Mouse (Mus musculus): ENCODE results near the gene Tyw5.

Gene Tyw5

GRCm38 (mm10) chr1:57406187-57407151, at the start of gene Tyw5, which contains the start of gene Maip1:
Tyw5 (minus strand) TSS chr1:57407101.
Maip1 (plus strand) TSS chr1:57406328.
- peak; percentile 55 to 79 for DNase-seq (ENCODE audit: low spot score in 2 of 2)

GRCm38 (mm10) chr1:57450241-57450640, 43.3 kb upstream of the Tyw5 start:
- no peak for DNase-seq (ENCODE audit: low spot score in 2 of 2)

GRCm38 (mm10) chr1:57445679-57446078, 38.8 kb upstream of the Tyw5 start:
- DNase-seq (ENCODE audit: low spot score in 2 of 2): no peak

- no peak for DNase-seq (ENCODE audit: low spot score in 2 of 2)
Measured at GRCm38 (mm10) chr1:57440771-57441170, 33.9 kb upstream of the Tyw5 start.

GRCm38 (mm10) chr1:57439026-57439425, 32.1 kb upstream of the Tyw5 start:
- DNase-seq (ENCODE audit: low spot score in 2 of 2): no peak

DNA sequence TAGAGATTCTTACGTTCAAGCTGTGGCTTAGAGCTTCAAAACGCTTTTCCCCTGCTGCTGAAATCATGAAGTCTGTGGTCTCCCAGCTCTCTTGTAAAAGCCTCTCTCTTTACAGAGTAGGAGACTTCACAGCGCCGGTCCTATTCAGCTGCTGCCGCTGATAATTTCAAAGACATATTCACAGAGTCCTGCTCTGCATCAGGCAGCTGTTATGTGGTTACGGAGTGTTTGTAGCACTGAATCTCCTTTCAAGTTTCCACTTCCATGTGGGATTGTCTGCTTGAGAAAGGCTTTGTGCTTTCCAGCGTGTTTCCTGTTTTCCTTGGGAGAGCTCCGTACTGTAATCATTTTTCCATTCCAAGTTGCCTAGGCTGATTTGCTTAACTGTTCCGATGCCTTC, 30.1 kb upstream of the Tyw5 start:
- no peak for DNase-seq (ENCODE audit: low spot score in 2 of 2)

DNA sequence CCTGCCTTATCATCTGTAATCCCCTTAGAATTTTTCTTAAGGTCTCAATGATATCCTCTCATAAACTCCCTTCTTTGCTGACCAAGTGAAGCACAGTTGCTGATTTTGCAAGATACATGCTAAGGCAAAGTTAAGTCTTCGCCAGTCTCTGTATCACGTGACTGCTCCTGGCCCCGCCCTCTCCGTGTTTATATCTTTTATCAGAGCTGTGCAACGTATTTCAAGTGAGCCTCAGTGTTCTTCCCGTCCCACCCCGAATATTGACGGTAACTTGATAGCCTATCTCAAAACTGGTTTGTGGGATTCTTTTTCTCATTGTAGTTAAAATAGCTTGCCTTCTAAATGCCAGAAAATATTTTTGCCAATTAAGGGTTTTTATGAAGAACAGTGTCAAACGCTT, 29.5 kb upstream of the Tyw5 start:
- DNase-seq (ENCODE audit: low spot score in 2 of 2): no peak

GRCm38 (mm10) chr1:57433141-57433540, 26.2 kb upstream of the Tyw5 start:
- DNase-seq (ENCODE audit: low spot score in 2 of 2): no peak

- peak in 1 of 2 experiments; percentile 22 for DNase-seq (ENCODE audit: low spot score in 2 of 2)
Measured at GRCm38 (mm10) chr1:57429786-57430483, 23.0 kb upstream of the Tyw5 start.

DNA sequence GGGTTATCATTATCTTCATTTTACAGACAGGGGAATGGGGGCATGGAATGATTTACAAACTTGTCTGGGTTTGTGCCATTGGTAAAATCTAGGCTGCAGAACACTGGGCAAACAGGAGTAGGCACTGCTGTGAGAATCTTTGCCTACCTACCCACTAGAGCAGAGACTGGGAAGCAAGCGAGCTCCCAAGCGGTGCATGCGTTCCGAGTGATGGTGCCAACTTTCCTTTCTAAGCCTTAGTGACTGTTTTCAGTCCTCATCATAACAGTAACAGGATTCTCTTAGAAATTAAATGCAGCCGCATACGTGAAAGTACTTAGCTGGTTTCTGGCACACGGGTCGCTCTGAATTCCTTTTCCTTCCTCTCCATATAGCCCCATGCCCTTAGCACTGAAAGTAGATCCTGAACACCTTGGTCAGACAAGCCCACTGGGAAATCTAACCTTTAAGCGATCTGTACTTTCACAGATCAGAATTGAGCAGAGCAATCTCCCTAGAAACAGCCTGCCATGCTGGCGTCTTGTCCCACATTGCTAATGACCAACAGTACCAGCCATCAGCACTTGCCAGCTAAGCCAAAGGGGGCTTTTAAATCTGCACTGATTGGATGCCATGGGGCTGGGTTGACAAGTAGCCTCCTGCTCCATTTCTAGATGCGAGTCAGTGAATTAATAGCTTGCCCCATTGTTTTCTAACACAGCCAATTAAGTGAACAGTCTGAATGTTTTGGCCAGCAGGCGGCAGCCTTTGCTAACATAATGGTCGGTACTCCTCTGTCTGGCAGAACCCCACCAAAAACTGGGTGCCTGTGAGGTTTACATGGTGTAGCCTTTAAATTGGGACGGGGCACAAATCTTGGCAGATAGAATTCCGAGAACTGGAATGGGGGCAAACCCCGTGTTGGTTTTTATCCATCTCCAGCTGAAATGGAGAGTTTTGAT, 21.7 kb upstream of the Tyw5 start:
- DNase-seq (ENCODE audit: low spot score in 2 of 2): peak; percentile 87 to 92

GRCm38 (mm10) chr1:57423696-57424095, 16.8 kb upstream of the Tyw5 start:
- no peak for DNase-seq (ENCODE audit: low spot score in 2 of 2)

DNA sequence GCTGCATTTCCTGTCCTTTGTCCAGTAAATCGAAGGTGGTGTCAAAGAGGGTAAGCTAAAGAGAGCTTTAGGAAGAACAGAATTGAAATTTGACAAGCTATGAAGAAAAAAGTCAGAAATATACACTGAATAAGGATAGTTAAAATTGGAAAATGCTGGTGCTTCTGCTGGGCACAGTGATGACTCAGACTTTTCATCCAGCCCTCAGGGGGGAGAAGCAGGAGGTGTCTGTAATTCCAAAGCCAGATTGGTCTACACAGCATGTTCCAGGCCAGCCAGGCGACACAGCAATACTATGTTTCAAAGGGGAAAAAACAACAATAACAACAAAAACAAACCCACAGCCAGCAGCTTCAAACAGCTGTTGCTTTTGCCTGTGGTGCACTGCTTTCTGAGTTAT, 6.5 kb upstream of the Tyw5 start:
- DNase-seq (ENCODE audit: low spot score in 2 of 2): no peak

- DNase-seq (ENCODE audit: low spot score in 2 of 2): no peak
Measured at GRCm38 (mm10) chr1:57408994-57409393, 2.1 kb upstream of the Tyw5 start.

GRCm38 (mm10) chr1:57402116-57402515, 4.8 kb downstream of the Tyw5 start:
- no peak for DNase-seq (ENCODE audit: low spot score in 2 of 2)

- DNase-seq (ENCODE audit: low spot score in 2 of 2): no peak
Measured at GRCm38 (mm10) chr1:57400877-57401276, 6.0 kb downstream of the Tyw5 start.

DNA sequence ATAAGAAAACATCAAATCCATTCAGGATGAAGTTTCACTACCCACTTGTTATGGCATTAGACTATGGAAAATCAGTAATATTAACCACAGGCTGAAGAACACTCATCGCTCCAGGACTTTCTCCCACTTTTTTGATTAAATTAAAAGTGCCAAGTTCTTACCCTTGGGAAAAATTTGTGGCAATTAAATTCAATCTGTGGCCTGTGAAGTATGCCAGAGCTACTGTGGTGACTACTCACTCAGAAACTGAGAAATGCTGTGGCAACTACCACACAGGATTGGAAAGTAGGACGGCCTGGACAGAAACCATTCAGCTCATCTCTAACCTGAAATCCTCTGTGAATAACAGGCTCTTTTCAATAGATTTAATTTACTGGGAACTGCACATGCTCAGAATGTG, 6.6 kb downstream of the Tyw5 start:
- DNase-seq (ENCODE audit: low spot score in 2 of 2): no peak

DNA sequence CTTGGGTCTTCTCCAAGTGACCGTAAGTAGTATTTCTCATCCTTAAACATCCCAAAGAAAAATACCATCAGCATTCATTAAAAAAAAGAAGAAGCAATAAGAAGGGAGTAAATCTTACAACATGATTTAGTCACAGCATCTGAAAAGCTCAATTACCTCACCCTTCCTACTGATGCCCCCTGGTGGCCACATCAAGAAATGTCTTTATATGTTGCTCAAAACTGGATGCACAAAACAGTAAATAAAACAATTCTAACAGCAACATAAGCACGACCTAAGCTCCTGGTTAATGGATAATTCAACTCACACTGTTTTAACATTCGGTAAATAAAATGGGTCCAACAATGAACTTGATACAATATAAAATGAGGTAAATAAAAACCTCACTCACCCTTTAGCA, 12.8 kb downstream of the Tyw5 start:
- peak in 1 of 2 experiments; percentile 56 for DNase-seq (ENCODE audit: low spot score in 2 of 2)

DNA sequence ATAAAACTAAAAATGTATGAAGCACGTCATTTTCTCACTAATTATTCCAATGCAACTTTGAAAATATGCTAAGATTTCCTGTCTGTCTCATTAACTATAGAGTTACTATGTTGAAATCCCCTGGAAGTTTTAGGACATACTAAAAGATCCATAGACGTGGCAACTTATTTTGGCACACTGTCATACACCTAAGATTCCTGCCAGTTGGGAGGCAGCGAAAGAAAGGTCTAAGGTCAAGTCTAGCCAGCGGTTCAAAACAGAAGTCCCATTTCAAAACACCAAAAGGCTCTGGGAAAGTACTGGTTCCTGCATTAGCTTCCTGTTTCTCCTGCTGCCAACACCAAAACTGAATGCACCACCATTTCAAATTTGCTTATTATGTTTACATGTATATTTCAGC, 14.5 kb downstream of the Tyw5 start:
- DNase-seq (ENCODE audit: low spot score in 2 of 2): no peak

GRCm38 (mm10) chr1:57390993-57391790, 15.7 kb downstream of the Tyw5 start:
- DNase-seq (ENCODE audit: low spot score in 2 of 2): no peak

GRCm38 (mm10) chr1:57388402-57389155, 18.3 kb downstream of the Tyw5 start:
- no peak for DNase-seq (ENCODE audit: low spot score in 2 of 2)

Measured in cerebellum, postnatal 4 days (tissue).